Comparison of ENCODE assay signal across 22 mouse cellular contexts in the genomic region with DNA sequence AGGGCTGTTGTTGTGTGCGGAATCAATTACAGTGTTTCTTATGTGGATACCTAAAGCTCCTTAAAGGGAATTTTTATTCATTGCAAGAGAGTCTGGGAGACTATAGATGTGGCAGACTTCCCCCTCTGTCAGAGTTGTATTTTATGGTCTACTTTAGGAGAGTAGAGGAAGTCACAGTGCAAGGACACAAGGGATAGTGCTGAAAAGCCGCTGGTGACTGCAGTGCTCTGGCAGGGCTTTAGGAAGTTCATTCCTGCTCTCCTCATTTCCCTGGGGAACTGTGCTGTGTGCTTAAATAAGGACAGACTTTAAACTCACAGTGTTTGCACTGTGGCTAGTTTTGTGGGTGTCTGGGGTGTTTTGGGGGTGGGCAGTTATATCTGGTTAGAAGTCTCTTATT.
DNase-seq lines count a peak whose midpoint lies in the region; ATAC-seq lines count a peak whose summit lies in the region.
"Had no signal": no experiment of that assay in that cellular context is flagged by ENCODE, and none has a peak within 500 bp of the region (broad histone marks: within the 10 kb centered on the region; RNA-seq: fewer than 3 reads in every experiment).

No protein-coding gene starts in this region.

- peaks cover 16% of the 10 kb centered on the region for H3K4me1 ChIP-seq in kidney, embryonic 16.5 days (ENCODE audit: insufficient read depth, low read length)
- H3K4me1 ChIP-seq in lung, embryonic 16.5 days (replicated peaks; ENCODE audit: control insufficient read depth, insufficient read depth, low read length) = peaks cover 24% of the 10 kb centered on the region

- peak; percentile 25 for DNase-seq in gastrocnemius, adult 18-20 months (ENCODE audit: low spot score)
- no peak for DNase-seq in gastrocnemius, postnatal 25 days
- DNase-seq in kidney, adult 8-10 months = no peak
- DNase-seq in lung, postnatal 36 days = no peak
- no peak for DNase-seq in cerebellum, adult 11-12 months
- DNase-seq: adrenal gland, postnatal 36 days; B cell, adult 2 months; cerebellum, adult 9-11 months; forebrain, postnatal 0 days; layer of hippocampus, postnatal 36 days; lung, postnatal 14 days; midbrain, embryonic 14.5 days; retina, postnatal 1 day; right cerebral cortex, postnatal 4 days; thymus, postnatal 36 days had no signal

- H3K9me3 ChIP-seq in kidney, embryonic 16.5 days (ENCODE audit: low read length) = no peaks in the 10 kb centered on the region
- H3K9me3 ChIP-seq in lung, embryonic 16.5 days (ENCODE audit: control insufficient read depth, low read length) = no peaks in the 10 kb centered on the region
- H3K9me3 ChIP-seq: embryonic facial prominence, embryonic 12.5 days had no signal

- no peaks in the 10 kb centered on the region for H3K36me3 ChIP-seq in kidney, embryonic 16.5 days (ENCODE audit: insufficient read depth, low read length)
- no peaks in the 10 kb centered on the region for H3K36me3 ChIP-seq in lung, embryonic 16.5 days (ENCODE audit: control insufficient read depth, insufficient read depth, low read length)
- H3K36me3 ChIP-seq: embryonic facial prominence, embryonic 12.5 days had no signal

- no peak overlapping the region for H3K4me3 ChIP-seq in kidney, embryonic 16.5 days (ENCODE audit: low read length)
- no peak overlapping the region for H3K4me3 ChIP-seq in lung, embryonic 16.5 days (ENCODE audit: low read length)
- H3K4me3 ChIP-seq: embryonic facial prominence, embryonic 12.5 days; myocyte had no signal

- peak; percentile 67; the same call in 1 of the 2 replicates for ATAC-seq in kidney, embryonic 16.5 days (ENCODE audit: low FRiP score, low TSS enrichment)
- ATAC-seq in lung, embryonic 16.5 days (ENCODE audit: low read depth) = peak; percentile 52; the same call in 1 of the 2 replicates
- ATAC-seq in megakaryocyte progenitor cell, adult 5-6 weeks (replicated peaks; ENCODE audit: poor library complexity) = peak; percentile 55
- ATAC-seq: forebrain, postnatal 0 days; inflammation-experienced regulatory T-cells, adult 6 months had no signal

- no peak overlapping the region for H3K4me2 ChIP-seq in kidney, embryonic 16.5 days (replicated peaks; ENCODE audit: low read depth, low read length)
- no peak overlapping the region for H3K4me2 ChIP-seq in lung, embryonic 16.5 days (ENCODE audit: low read depth, low read length)
- H3K4me2 ChIP-seq: embryonic facial prominence, embryonic 12.5 days; liver, embryonic 11.5 days had no signal

- no peaks in the 10 kb centered on the region for H3K27me3 ChIP-seq in kidney, embryonic 16.5 days (ENCODE audit: insufficient read depth, low read length)
- H3K27me3 ChIP-seq in lung, embryonic 16.5 days (ENCODE audit: control insufficient read depth, insufficient read depth, low read depth, low read length) = no peaks in the 10 kb centered on the region
- H3K27me3 ChIP-seq: embryonic facial prominence, embryonic 12.5 days had no signal

- no peak overlapping the region for H3K27ac ChIP-seq in kidney, embryonic 16.5 days (ENCODE audit: low read length)
- peak overlapping the region; percentile 68 for H3K27ac ChIP-seq in lung, embryonic 16.5 days (ENCODE audit: low read length)
- H3K27ac ChIP-seq: embryonic facial prominence, embryonic 12.5 days had no signal

- H3K9ac ChIP-seq in kidney, embryonic 16.5 days (replicated peaks; ENCODE audit: low read length) = no peak overlapping the region
- no peak overlapping the region for H3K9ac ChIP-seq in lung, embryonic 16.5 days (ENCODE audit: low read length)
- H3K9ac ChIP-seq: embryonic facial prominence, embryonic 12.5 days; forebrain, postnatal 0 days had no signal

- 32% methylated on average over 2 of the region's 2 CpGs for whole genome bisulfite sequencing in kidney, embryonic 16.5 days
- WGBS in lung, embryonic 16.5 days = 51% methylated on average over 2 of the region's 2 CpGs
